Mouse (Mus musculus) liver, embryonic 14.5 days (tissue): Measurements from ENCODE around the gene Slc22a12. TPM values are rescaled to one million over a fixed set of nuclear protein-coding genes. Genes with fewer than 3 reads are reported as not detected.
A peak's percentile ranks its signal among the peaks of the same experiment; 100 is the strongest.

Experiments
- ATAC-seq: fragments of 200-750 bp; cut with Nextera tagmentation; 2 replicates; pipeline ENCODE4 v1.8.0; 2017; ENCODE audit warnings: moderate number of reproducible peaks, mild to moderate bottlenecking, moderate library complexity; ENCODE audit not compliant: insufficient read depth
- DNase-seq, 3 experiments: peaks; one replicate each; pipeline ENCODE4 v3.0.0-alpha.2; 2012 to 2013; ENCODE audit warnings: low read depth in 3 of 3, low spot score in 3 of 3
- H3K27ac ChIP-seq: fragments of 300-500 bp; sonication (generic); 2 replicates; pipeline ENCODE4 v1.5.1; 2014; ENCODE audit warnings: moderate library complexity, mild to moderate bottlenecking, control low read depth, inconsistent platforms
- H3K27me3 ChIP-seq: fragments of 300-500 bp; sonication (generic); 2 replicates; pipeline ENCODE4 v1.6.1; 2014; ENCODE audit warnings: mild to moderate bottlenecking, low read length, moderate library complexity; ENCODE audit not compliant: control insufficient read depth, insufficient read depth
- H3K36me3 ChIP-seq: fragments of 300-500 bp; sonication (generic); replicated peaks from 2 replicates; pipeline ENCODE4 v1.6.1; 2014; ENCODE audit warnings: low read depth; ENCODE audit not compliant: control insufficient read depth, insufficient read depth
- H3K4me1 ChIP-seq, 2 experiments: fragments of 200-500 bp in 1 of 2; fragments of 300-500 bp in 1 of 2; sonication (generic) in 1 of 2; replicated peaks; 2 replicates each; pipeline ENCODE4 v1.6.1; 2012 to 2014; ENCODE audit warnings: antibody characterized with exemption in 1 of 2, inconsistent platforms in 1 of 2, low read length in 1 of 2; ENCODE audit not compliant: control insufficient read depth in 2 of 2, insufficient read depth in 2 of 2
- H3K4me2 ChIP-seq: fragments of 300-500 bp; sonication (generic); 2 replicates; pipeline ENCODE4 v1.6.1; 2014; ENCODE audit warnings: low read depth, mild to moderate bottlenecking, control low read depth, moderate library complexity
- H3K4me3 ChIP-seq, 2 experiments: fragments of 200-500 bp in 1 of 2; fragments of 300-500 bp in 1 of 2; sonication (generic) in 1 of 2; 2 replicates each; pipeline ENCODE4 v1.5.1; 2012 to 2014; ENCODE audit warnings: low read depth in 2 of 2, low read length in 2 of 2, mild to moderate bottlenecking in 2 of 2, control low read depth in 1 of 2, inconsistent platforms in 1 of 2, moderate library complexity in 1 of 2; ENCODE audit not compliant: insufficient read depth in 1 of 2
- H3K9ac ChIP-seq: fragments of 300-500 bp; sonication (generic); replicated peaks from 2 replicates; pipeline ENCODE4 v1.6.1; 2014; ENCODE audit warnings: mild to moderate bottlenecking, control low read depth, moderate library complexity
- H3K9me3 ChIP-seq: fragments of 300-500 bp; sonication (generic); 2 replicates; pipeline ENCODE4 v1.6.1; 2016; ENCODE audit warnings: low read length, mixed read lengths; ENCODE audit not compliant: control insufficient read depth
- CTCF ChIP-seq: IDR thresholded peaks from 2 replicates; pipeline ENCODE4 v1.5.1; 2016; ENCODE audit warnings: antibody characterized with exemption, low read depth, control low read depth
- EP300 ChIP-seq: IDR thresholded peaks from 2 replicates; pipeline ENCODE4 v1.6.1; 2016; ENCODE audit warnings: antibody characterized with exemption, low read depth
- WGBS: fragments of 180-500 bp; shearing (Covaris S2); extraction: QIAGEN DNeasy Blood & Tissue Kit; methylation state at CpG from one replicate; pipeline ENCODE4 v1.1.7; 2014; ENCODE audit not compliant: insufficient replicate concordance; 5-methylcytosine and 5-hydroxymethylcytosine counted together
- polyA plus RNA-seq, 2 experiments: library from polyadenylated mRNA; depleted of rRNA in 1 of 2; stranded (reverse) in 1 of 2; unstranded in 1 of 2; fragments of >200 nt; fragmentation: Nextera tagmentation in 1 of 2; extraction: Ambion mirVana in 1 of 2; gene quantifications; 2 replicates each; pipeline versions ENCODE4 v1.2.1 to v1.2.3; 2012 to 2014

Gene Slc22a12
- polyA plus RNA-seq, 2 experiments: not detected

DNA sequence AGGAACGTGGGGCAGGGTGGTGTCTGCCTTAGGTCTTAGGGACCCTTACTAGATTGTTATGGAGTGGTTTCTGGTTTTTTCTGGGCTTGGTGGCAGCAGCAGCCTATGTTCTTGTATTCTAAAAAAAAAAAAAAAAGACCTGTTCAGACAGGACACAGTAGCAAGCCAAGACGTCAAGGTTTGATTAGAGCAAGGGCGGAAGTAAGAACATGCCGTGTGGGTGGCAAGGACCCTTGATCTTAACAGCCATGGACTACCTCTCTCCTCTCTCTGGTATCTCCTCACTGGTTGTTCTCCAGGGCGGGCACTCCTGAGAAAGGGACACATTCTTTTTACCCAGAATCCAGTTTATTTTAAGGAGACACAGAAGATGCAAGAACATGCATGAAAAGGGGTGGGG, 10.3 kb upstream of the Slc22a12 start:
- no peak overlapping the region for H3K9ac ChIP-seq
- H3K27me3 ChIP-seq: no peaks in the 10 kb centered on the region
- no peaks in the 10 kb centered on the region for H3K36me3 ChIP-seq
- no peak overlapping the region for H3K27ac ChIP-seq
- no peaks in the 10 kb centered on the region for H3K4me1 ChIP-seq
- no peak overlapping the region for H3K4me3 ChIP-seq
- no peak overlapping the region for H3K4me2 ChIP-seq
- ATAC-seq: no peak
- 38% methylated on average over 5 of the region's 5 CpGs for WGBS
- H3K9me3 ChIP-seq: no peaks in the 10 kb centered on the region
- TF ChIP-seq CTCF (no peak), EP300 (no peak)
- DNase-seq: no peak

DNA sequence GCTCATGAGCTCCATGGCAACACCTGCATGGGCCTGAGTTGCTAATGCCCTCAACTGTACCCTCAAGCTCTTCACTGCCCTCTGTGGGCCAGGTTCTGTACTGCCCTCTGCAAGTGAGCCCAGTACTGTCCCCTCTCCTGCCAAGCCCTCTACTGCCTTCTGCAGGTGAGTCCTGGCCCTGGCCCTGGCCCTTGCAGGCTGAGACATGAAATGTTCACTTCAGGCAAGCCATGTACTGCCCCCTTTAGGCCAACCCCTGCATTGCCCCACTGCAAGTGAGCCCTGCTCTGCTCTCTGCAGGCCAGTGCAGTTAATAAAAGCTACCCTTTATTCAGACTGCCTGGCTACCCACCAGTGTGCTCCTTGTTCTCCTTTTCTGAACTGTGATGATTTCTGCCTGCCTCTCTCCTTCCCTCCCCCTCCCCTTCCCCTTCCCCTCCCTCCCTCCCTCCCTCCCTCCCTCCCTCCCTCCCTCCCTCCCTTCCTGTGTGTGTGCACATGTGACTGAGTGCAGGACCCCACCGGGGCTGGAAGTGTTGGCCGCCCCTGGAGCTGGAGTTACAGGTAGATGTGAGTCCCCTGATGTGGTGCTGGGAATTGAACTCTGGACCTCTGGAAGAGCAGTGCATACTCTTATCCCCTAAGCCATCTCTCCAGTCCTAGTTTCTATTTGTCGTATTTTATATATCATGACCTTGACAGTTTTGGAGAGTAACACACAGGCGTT, 9.6 kb upstream of the Slc22a12 start:
- WGBS: 59% methylated on average over 4 of the region's 4 CpGs
- Histone ChIP-seq H3K4me3 (no peak overlapping the region), H3K4me2 (no peak overlapping the region), H3K27me3 (no peaks in the 10 kb centered on the region), H3K36me3 (no peaks in the 10 kb centered on the region), H3K27ac (no peak overlapping the region), H3K9me3 (no peaks in the 10 kb centered on the region), H3K9ac (no peak overlapping the region), H3K4me1 (no peaks in the 10 kb centered on the region)
- ATAC-seq (no peak), DNase-seq (peak in 2 of 3 experiments; percentile 7 to 12)
- TF ChIP-seq CTCF: peak; percentile 82
- TF ChIP-seq EP300: no peak

- Histone ChIP-seq H3K36me3 (no peaks in the 10 kb centered on the region), H3K9ac (no peak overlapping the region), H3K4me1 (no peaks in the 10 kb centered on the region), H3K27me3 (no peaks in the 10 kb centered on the region), H3K9me3 (no peaks in the 10 kb centered on the region), H3K27ac (no peak overlapping the region), H3K4me2 (no peak overlapping the region), H3K4me3 (no peak overlapping the region)
- TF ChIP-seq EP300 (no peak), CTCF (no peak)
- DNase-seq (no peak), ATAC-seq (no peak)
- WGBS: 44% methylated on average over 4 of the region's 4 CpGs
Observed at GRCm38 (mm10) chr19:6551215-6551614, 8.4 kb upstream of the Slc22a12 start.

- no peaks in the 10 kb centered on the region for H3K27me3 ChIP-seq
- ATAC-seq: no peak
- H3K4me1 ChIP-seq: no peaks in the 10 kb centered on the region
- H3K27ac ChIP-seq: no peak overlapping the region
- H3K9me3 ChIP-seq: no peaks in the 10 kb centered on the region
- H3K9ac ChIP-seq: no peak overlapping the region
- no peak overlapping the region for H3K4me3 ChIP-seq
- TF ChIP-seq CTCF: no peak
- no peak for TF ChIP-seq EP300
- WGBS: 63% methylated on average over 11 of the region's 11 CpGs
- H3K4me2 ChIP-seq: no peak overlapping the region
- no peaks in the 10 kb centered on the region for H3K36me3 ChIP-seq
- no peak for DNase-seq
Observed at GRCm38 (mm10) chr19:6549566-6549965, 6.7 kb upstream of the Slc22a12 start.

DNA sequence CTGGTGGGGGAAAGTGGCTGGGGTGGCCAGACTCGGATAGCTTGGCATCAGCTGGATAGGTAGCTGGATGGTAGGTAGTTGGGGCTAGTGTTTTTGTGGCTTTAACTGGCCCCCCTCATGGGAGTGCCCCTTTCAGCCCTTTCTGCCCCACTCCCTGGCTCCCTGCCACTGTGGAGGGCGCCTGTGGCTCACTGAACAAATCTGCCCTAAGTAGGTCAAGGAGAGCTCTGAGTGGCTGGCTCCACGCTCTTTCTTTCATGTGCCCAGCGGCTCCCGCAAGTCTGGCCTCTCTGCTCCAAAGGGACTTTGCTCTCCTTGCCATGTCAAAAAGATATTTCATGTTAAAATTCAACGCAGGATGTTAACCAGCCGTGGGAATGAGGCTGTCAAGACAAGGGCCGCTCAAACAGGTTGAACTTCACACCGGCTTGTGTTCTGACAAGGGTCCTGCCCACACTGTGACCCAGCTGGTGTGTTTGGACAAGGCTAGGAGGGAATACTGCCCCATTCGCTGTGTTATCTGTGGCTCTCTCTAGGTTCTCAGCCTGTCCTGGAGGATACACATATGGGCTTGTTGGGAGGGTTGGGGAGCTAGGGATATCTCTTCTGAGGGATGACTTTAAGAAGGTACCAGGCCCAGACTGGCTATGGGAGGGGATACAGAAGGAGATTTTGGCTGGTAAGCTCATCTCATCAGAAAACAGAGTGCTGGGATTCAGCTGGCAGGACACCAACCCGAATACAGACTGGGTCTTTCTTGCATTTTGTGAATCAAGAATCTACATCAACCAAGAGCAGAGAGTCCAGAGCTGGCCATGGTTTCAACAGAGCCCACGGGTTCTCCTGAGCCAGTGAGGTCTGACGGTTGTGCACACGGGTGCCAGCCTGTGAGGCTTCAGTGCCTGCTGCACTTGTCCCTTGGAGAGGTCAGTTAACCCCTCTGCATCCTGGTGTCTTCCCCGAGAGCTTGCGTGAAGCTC, 5.9 kb upstream of the Slc22a12 start:
- no peak for DNase-seq
- Histone ChIP-seq H3K27ac (no peak overlapping the region), H3K36me3 (no peaks in the 10 kb centered on the region), H3K4me2 (no peak overlapping the region), H3K4me3 (no peak overlapping the region), H3K9ac (no peak overlapping the region), H3K4me1 (no peaks in the 10 kb centered on the region), H3K27me3 (no peaks in the 10 kb centered on the region), H3K9me3 (no peaks in the 10 kb centered on the region)
- WGBS: 58% methylated on average over 16 of the region's 16 CpGs
- ATAC-seq: no peak
- TF ChIP-seq EP300 (no peak), CTCF (no peak)
